Mouse (Mus musculus) MEL (cell line): ENCODE results near the gene Dusp15. TPM values are rescaled to one million over a fixed set of nuclear protein-coding genes. Genes with fewer than 3 reads are reported as not detected.

Experiments
- DNase-seq: peaks from one replicate; pipeline ENCODE4 v3.0.0; 2011; ENCODE audit warnings: low read depth, low spot score
- H3K27ac ChIP-seq: 2 replicates; pipeline ENCODE4 v1.5.1; 2012; ENCODE audit warnings: low read depth, mild to moderate bottlenecking, control low read depth, low read length, moderate library complexity; ENCODE audit not compliant: control insufficient read depth
- H3K27me3 ChIP-seq, 2 experiments: fragments of 150-350 bp in 1 of 2; sonication (generic) in 1 of 2; 2 replicates each; pipeline ENCODE4 v1.6.1; 2012; ENCODE audit warnings: low read length in 2 of 2, mild to moderate bottlenecking in 2 of 2, improper control_type of control experiment in 1 of 2, moderate library complexity in 1 of 2; ENCODE audit not compliant: insufficient read depth in 2 of 2, control insufficient read depth in 1 of 2
- H3K36me3 ChIP-seq, 2 experiments: 2 replicates each; pipeline ENCODE4 v1.6.1; 2012 to 2014; ENCODE audit warnings: low read length in 2 of 2, improper control_type of control experiment in 1 of 2, inconsistent platforms in 1 of 2, mild to moderate bottlenecking in 1 of 2; ENCODE audit not compliant: insufficient read depth in 2 of 2, control insufficient read depth in 1 of 2
- H3K4me1 ChIP-seq, 2 experiments: fragments of 150-350 bp in 1 of 2; sonication (generic) in 1 of 2; 2 replicates each; pipeline ENCODE4 v1.6.1; 2012; ENCODE audit warnings: low read length in 2 of 2, improper control_type of control experiment in 1 of 2, mild to moderate bottlenecking in 1 of 2; ENCODE audit not compliant: insufficient read depth in 2 of 2, control insufficient read depth in 1 of 2
- H3K4me3 ChIP-seq, 2 experiments: fragments of 150-350 bp in 1 of 2; sonication (generic) in 1 of 2; 2 replicates each; pipeline ENCODE4 v1.5.1; 2012; ENCODE audit warnings: low read depth in 2 of 2, low read length in 2 of 2, mild to moderate bottlenecking in 2 of 2, moderate library complexity in 2 of 2, control low read depth in 1 of 2, improper control_type of control experiment in 1 of 2; ENCODE audit not compliant: control insufficient read depth in 1 of 2, insufficient read depth in 1 of 2
- H3K79me2 ChIP-seq: 2 replicates; pipeline ENCODE4 v1.6.1; 2012; ENCODE audit warnings: mild to moderate bottlenecking, low read length, moderate library complexity; ENCODE audit not compliant: control insufficient read depth, poor library complexity, insufficient read depth
- H3K9ac ChIP-seq: 2 replicates; pipeline ENCODE4 v1.6.1; 2012; ENCODE audit warnings: low read depth, mild to moderate bottlenecking, control low read depth, low read length, moderate library complexity; ENCODE audit not compliant: control insufficient read depth, poor library complexity, severe bottlenecking
- H3K9me3 ChIP-seq: fragments of 150-350 bp; sonication (generic); replicated peaks from 2 replicates; pipeline ENCODE4 v1.6.1; 2012; ENCODE audit warnings: mild to moderate bottlenecking, low read length, improper control_type of control experiment, moderate library complexity; ENCODE audit not compliant: insufficient read depth
- CHD1 ChIP-seq: IDR thresholded peaks from 2 replicates; pipeline ENCODE4 v1.6.1; 2012; ENCODE audit warnings: low read depth, mild to moderate bottlenecking, inconsistent platforms, low read length, improper control_type of control experiment
- CHD2 ChIP-seq: IDR thresholded peaks from 2 replicates; pipeline ENCODE4 v1.6.1; 2011; ENCODE audit warnings: low read length, improper control_type of control experiment
- E2F4 ChIP-seq: IDR thresholded peaks from 2 replicates; pipeline ENCODE4 v1.6.1; 2011; ENCODE audit warnings: low read depth, low read length, improper control_type of control experiment, borderline replicate concordance
- ELF1 ChIP-seq: IDR thresholded peaks from 2 replicates; pipeline ENCODE4 v1.6.1; 2014; ENCODE audit warnings: low read depth, mild to moderate bottlenecking, inconsistent platforms, low read length, improper control_type of control experiment, moderate library complexity
- EP300 ChIP-seq, 2 experiments: IDR thresholded peaks; 2 replicates each; pipeline ENCODE4 v1.6.1; 2011; ENCODE audit warnings: improper control_type of control experiment in 2 of 2, low read length in 2 of 2, low read depth in 1 of 2, mild to moderate bottlenecking in 1 of 2
- ETS1 ChIP-seq: IDR thresholded peaks from 2 replicates; pipeline ENCODE4 v1.6.1; 2012; ENCODE audit warnings: low read depth, mild to moderate bottlenecking, inconsistent platforms, low read length, improper control_type of control experiment, moderate library complexity
- GABPA ChIP-seq: IDR thresholded peaks from 2 replicates; pipeline ENCODE4 v1.6.1; 2012; ENCODE audit warnings: low read depth, mild to moderate bottlenecking, inconsistent platforms, low read length, improper control_type of control experiment, moderate library complexity
- GATA1 ChIP-seq: IDR thresholded peaks from 2 replicates; pipeline ENCODE4 v1.6.1; 2011; ENCODE audit warnings: low read depth, low read length, improper control_type of control experiment
- HCFC1 ChIP-seq: IDR thresholded peaks from 2 replicates; pipeline ENCODE4 v1.6.1; 2012; ENCODE audit warnings: low read depth, mild to moderate bottlenecking, inconsistent platforms, low read length, improper control_type of control experiment, moderate library complexity
- JUND ChIP-seq: IDR thresholded peaks from 2 replicates; pipeline ENCODE4 v1.6.1; 2011; ENCODE audit warnings: low read depth, mild to moderate bottlenecking, improper control_type of control experiment, low read length
- MAFK ChIP-seq: IDR thresholded peaks from 2 replicates; pipeline ENCODE4 v1.6.1; 2011; ENCODE audit warnings: low read depth, mild to moderate bottlenecking, low read length, improper control_type of control experiment, borderline replicate concordance
- MAX ChIP-seq: IDR thresholded peaks from 2 replicates; pipeline ENCODE4 v1.6.1; 2011; ENCODE audit warnings: low read length, improper control_type of control experiment
- MEF2A ChIP-seq: IDR thresholded peaks from 2 replicates; pipeline ENCODE4 v1.6.1; 2014; ENCODE audit warnings: low read depth, mild to moderate bottlenecking, inconsistent platforms, low read length, improper control_type of control experiment; ENCODE audit not compliant: poor library complexity, insufficient replicate concordance, severe bottlenecking; ENCODE audit errors: extremely low read depth
- MYB ChIP-seq: IDR thresholded peaks from 2 replicates; pipeline ENCODE4 v1.6.1; 2011; ENCODE audit warnings: mild to moderate bottlenecking, low read depth, low read length, improper control_type of control experiment
- NELFE ChIP-seq: IDR thresholded peaks from 2 replicates; pipeline ENCODE4 v1.6.1; 2011; ENCODE audit warnings: low read depth, low read length, improper control_type of control experiment
- POLR2A ChIP-seq, 2 experiments: IDR thresholded peaks; 2 replicates each; pipeline ENCODE4 v1.6.1; 2011 to 2012; ENCODE audit warnings: low read length in 2 of 2, mild to moderate bottlenecking in 2 of 2, control low read depth in 1 of 2, improper control_type of control experiment in 1 of 2, low read depth in 1 of 2, moderate library complexity in 1 of 2; ENCODE audit not compliant: control insufficient read depth in 1 of 2, insufficient read depth in 1 of 2, poor library complexity in 1 of 2
- POLR2AphosphoS2 ChIP-seq: IDR thresholded peaks from 2 replicates; pipeline ENCODE4 v1.6.1; 2011; ENCODE audit warnings: low read length, improper control_type of control experiment
- POLR2AphosphoS5 ChIP-seq: IDR thresholded peaks from 2 replicates; pipeline ENCODE4 v1.6.1; 2012; ENCODE audit warnings: low read depth, borderline replicate concordance, mild to moderate bottlenecking, inconsistent platforms, low read length, moderate library complexity, mixed read lengths
- SIN3A ChIP-seq: IDR thresholded peaks from 2 replicates; pipeline ENCODE4 v1.6.1; 2012; ENCODE audit warnings: low read length, improper control_type of control experiment, inconsistent platforms
- TBP ChIP-seq: IDR thresholded peaks from 2 replicates; pipeline ENCODE4 v1.8.0; 2011; ENCODE audit warnings: low read depth, low read length, improper control_type of control experiment
- TCF12 ChIP-seq: IDR thresholded peaks from 2 replicates; pipeline ENCODE4 v1.6.1; 2014; ENCODE audit warnings: low read depth, mild to moderate bottlenecking, inconsistent platforms, low read length, improper control_type of control experiment, moderate library complexity
- UBTF ChIP-seq: IDR thresholded peaks from 2 replicates; pipeline ENCODE4 v1.6.1; 2012; ENCODE audit warnings: low read depth, mild to moderate bottlenecking, inconsistent platforms, low read length, improper control_type of control experiment, moderate library complexity, borderline replicate concordance; ENCODE audit not compliant: insufficient read depth
- USF1 ChIP-seq: IDR thresholded peaks from 2 replicates; pipeline ENCODE4 v1.6.1; 2014; ENCODE audit warnings: low read depth, mild to moderate bottlenecking, inconsistent platforms, low read length, improper control_type of control experiment, moderate library complexity
- USF2 ChIP-seq, 2 experiments: IDR thresholded peaks; 2 replicates each; pipeline ENCODE4 v1.6.1; 2011 to 2012; ENCODE audit warnings: improper control_type of control experiment in 2 of 2, low read length in 2 of 2, borderline replicate concordance in 1 of 2, inconsistent platforms in 1 of 2, low read depth in 1 of 2, mild to moderate bottlenecking in 1 of 2; ENCODE audit not compliant: insufficient read depth in 1 of 2
- ZC3H11A ChIP-seq: IDR thresholded peaks from 2 replicates; pipeline ENCODE4 v1.6.1; 2012; ENCODE audit warnings: low read depth, mild to moderate bottlenecking, inconsistent platforms, low read length, improper control_type of control experiment
- ZKSCAN1 ChIP-seq: IDR thresholded peaks from 2 replicates; pipeline ENCODE4 v1.6.1; 2012; ENCODE audit warnings: low read depth, mild to moderate bottlenecking, inconsistent platforms, low read length, improper control_type of control experiment, moderate library complexity
- ZNF384 ChIP-seq: IDR thresholded peaks from 2 replicates; pipeline ENCODE4 v1.6.1; 2012; ENCODE audit warnings: low read depth, mild to moderate bottlenecking, inconsistent platforms, low read length, improper control_type of control experiment
- polyA plus RNA-seq, 2 experiments: library from polyadenylated mRNA; stranded (reverse) in 1 of 2; unstranded in 1 of 2; fragments of >175 nt in 1 of 2; fragments of >200 nt in 1 of 2; gene quantifications; 2 replicates each; pipeline versions ENCODE4 v1.2.1 to v1.2.4; 2012; ENCODE audit warnings: low replicate concordance in 2 of 2, low read depth in 1 of 2; ENCODE audit not compliant: insufficient read length in 2 of 2, insufficient read depth in 1 of 2, missing spikeins in 1 of 2
- total RNA-seq: library from RNA; depleted of rRNA; stranded (reverse); fragments of 300-350 nt; gene quantifications from 2 replicates; pipeline ENCODE4 v1.2.3, GENCODE M21; 2012

Gene Dusp15
- total and polyA plus RNA-seq, 3 experiments = not detected

DNA sequence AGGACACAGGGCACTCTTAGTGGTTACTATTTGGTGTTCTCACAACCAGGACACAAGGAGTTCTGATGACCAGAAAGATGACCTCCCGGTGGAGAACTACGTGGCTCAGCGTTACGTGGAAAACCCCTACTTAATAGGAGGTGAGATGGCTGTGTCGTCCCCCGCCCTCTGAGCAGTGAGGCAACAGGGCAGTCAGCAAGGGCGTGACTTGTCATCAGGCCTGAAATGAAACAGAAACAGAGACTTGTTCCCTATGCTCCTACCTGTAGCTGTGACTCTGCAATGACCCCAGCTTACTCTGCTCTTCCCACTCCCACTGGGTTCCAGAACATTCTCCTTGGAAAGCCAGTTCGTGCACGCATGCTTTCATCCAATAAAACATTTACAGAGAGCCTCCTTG lies 40.0 kb upstream of the Dusp15 start:
- no peaks in the 10 kb centered on the region for H3K79me2 ChIP-seq
- peaks cover 10 to 18% of the 10 kb centered on the region in 2 experiments for H3K27me3 ChIP-seq
- TF ChIP-seq POLR2AphosphoS5 (no peak), ZNF384 (no peak), SIN3A (no peak), EP300 (IDR thresholded peaks at IDR 0.05; ENCODE audit: low read depth in 1 of 2, low read length in 2 of 2) (no peak), NELFE (no peak), TBP (no peak), TCF12 (no peak), MEF2A (no peak), ZKSCAN1 (no peak), HCFC1 (no peak), E2F4 (no peak), GABPA (no peak), UBTF (no peak), ZC3H11A (no peak), ELF1 (no peak), POLR2A (IDR thresholded peaks at IDR 0.05; ENCODE audit: control insufficient read depth in 1 of 2, insufficient read depth in 1 of 2, low read depth in 1 of 2, low read length in 2 of 2, poor library complexity in 1 of 2) (no peak), POLR2AphosphoS2 (no peak), CHD1 (no peak), USF2 (IDR thresholded peaks at IDR 0.05; ENCODE audit: borderline replicate concordance in 1 of 2, insufficient read depth in 1 of 2, low read depth in 1 of 2, low read length in 2 of 2) (no peak)
- no peaks in the 10 kb centered on the region for H3K36me3 ChIP-seq
- H3K4me3 ChIP-seq = no peak overlapping the region
- no peak overlapping the region for H3K9ac ChIP-seq
- no peaks in the 10 kb centered on the region for H3K9me3 ChIP-seq
- no peak overlapping the region for H3K27ac ChIP-seq
- no peak for DNase-seq
- no peaks in the 10 kb centered on the region for H3K4me1 ChIP-seq

DNA sequence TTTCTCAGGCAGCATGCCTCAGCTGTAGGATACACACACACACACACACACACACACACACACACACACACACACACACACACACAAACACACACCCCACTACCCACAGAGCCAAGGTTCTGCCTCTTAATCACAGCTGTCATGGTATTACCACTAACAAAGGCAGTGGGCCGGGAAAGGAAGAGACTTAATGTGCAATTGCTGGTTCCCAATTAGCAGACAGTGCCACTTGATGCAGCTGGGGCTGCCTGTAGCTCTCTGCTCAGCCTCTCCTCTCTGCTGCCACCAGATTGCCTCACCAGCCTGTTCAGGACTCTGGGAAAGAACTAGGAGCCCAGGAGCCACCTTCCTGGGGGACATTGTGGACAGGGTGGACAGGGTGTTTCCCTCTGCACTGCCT lies 34.1 kb upstream of the Dusp15 start:
- H3K27me3 ChIP-seq = peaks cover 7 to 28% of the 10 kb centered on the region in 2 experiments
- H3K9ac ChIP-seq = no peak overlapping the region
- no peaks in the 10 kb centered on the region for H3K4me1 ChIP-seq
- no peaks in the 10 kb centered on the region for H3K79me2 ChIP-seq
- H3K27ac ChIP-seq = no peak overlapping the region
- no peak for DNase-seq
- TF ChIP-seq MYB = no peak
- no peak for TF ChIP-seq MAX
- no peak for TF ChIP-seq CHD1
- no peak for TF ChIP-seq JUND
- no peak for TF ChIP-seq E2F4
- no peak for TF ChIP-seq ZC3H11A
- no peak for TF ChIP-seq ZKSCAN1
- no peak for TF ChIP-seq ZNF384
- TF ChIP-seq GATA1 = no peak
- no peak for TF ChIP-seq MAFK
- TF ChIP-seq CHD2 = no peak
- TF ChIP-seq ETS1 = no peak
- no peak for TF ChIP-seq USF1
- TF ChIP-seq, all 39 proteins: peak for 0
- no peaks in the 10 kb centered on the region for H3K36me3 ChIP-seq
- no peak overlapping the region for H3K4me3 ChIP-seq
- no peaks in the 10 kb centered on the region for H3K9me3 ChIP-seq
